Mouse (Mus musculus) heart, adult 11 months (tissue): ENCODE measurements around the gene Xpo6.
A peak's percentile ranks its signal among the peaks of the same experiment; 100 is the strongest.

Source experiments
- DNase-seq: peaks from one replicate; pipeline ENCODE4 v3.0.0; 2022

The Xpo6 gene

GRCm38 (mm10) chr7:126191471-126191870 is 8.8 kb downstream of the Xpo6 start:
- DNase-seq = no peak

- DNase-seq = no peak
Observed at GRCm38 (mm10) chr7:126189517-126189916, 10.8 kb downstream of the Xpo6 start.

GRCm38 (mm10) chr7:126185999-126186398 is 14.3 kb downstream of the Xpo6 start:
- no peak for DNase-seq

GRCm38 (mm10) chr7:126183583-126183982 is 16.7 kb downstream of the Xpo6 start:
- peak; percentile 40 for DNase-seq

- peak; percentile 72 for DNase-seq
Observed at GRCm38 (mm10) chr7:126181487-126181886, 18.8 kb downstream of the Xpo6 start.

GRCm38 (mm10) chr7:126180956-126181355 is 19.3 kb downstream of the Xpo6 start:
- peak; percentile 91 for DNase-seq

- DNase-seq = peak; percentile 12
Observed at GRCm38 (mm10) chr7:126178804-126179203, 21.5 kb downstream of the Xpo6 start.

GRCm38 (mm10) chr7:126175999-126176398 is 24.3 kb downstream of the Xpo6 start:
- DNase-seq = peak; percentile 54

- peak; percentile 70 for DNase-seq
Observed at GRCm38 (mm10) chr7:126175456-126175855, 24.8 kb downstream of the Xpo6 start.

GRCm38 (mm10) chr7:126174863-126175262 is 25.4 kb downstream of the Xpo6 start:
- DNase-seq = peak; percentile 7

GRCm38 (mm10) chr7:126172001-126172400 is 28.3 kb downstream of the Xpo6 start:
- DNase-seq = peak; percentile 85

- DNase-seq = peak; percentile 56
Observed at GRCm38 (mm10) chr7:126168584-126168983, 31.7 kb downstream of the Xpo6 start.

- DNase-seq = peak; percentile 64
Observed at GRCm38 (mm10) chr7:126167426-126167825, 32.9 kb downstream of the Xpo6 start.

- DNase-seq = peak; percentile 25
Observed at GRCm38 (mm10) chr7:126166571-126166970, 33.7 kb downstream of the Xpo6 start.

- DNase-seq = no peak
Observed at GRCm38 (mm10) chr7:126158238-126158637, 42.1 kb downstream of the Xpo6 start.

- DNase-seq = peak; percentile 59
Observed at GRCm38 (mm10) chr7:126155746-126156145, 44.6 kb downstream of the Xpo6 start.

GRCm38 (mm10) chr7:126154731-126155130 is 45.6 kb downstream of the Xpo6 start:
- DNase-seq = peak; percentile 22

- no peak for DNase-seq
Observed at GRCm38 (mm10) chr7:126152324-126152723, 48.0 kb downstream of the Xpo6 start.

- peak; percentile 34 for DNase-seq
Observed at GRCm38 (mm10) chr7:126146156-126146555, 54.1 kb downstream of the Xpo6 start.

GRCm38 (mm10) chr7:126144364-126144763 is 55.9 kb downstream of the Xpo6 start:
- peak; percentile 87 for DNase-seq

- DNase-seq = peak; percentile 45
Observed at GRCm38 (mm10) chr7:126137850-126138249, 62.5 kb downstream of the Xpo6 start.

- DNase-seq = no peak
Observed at GRCm38 (mm10) chr7:126135391-126135790, 64.9 kb downstream of the Xpo6 start.

GRCm38 (mm10) chr7:126134634-126135321 is 65.5 kb downstream of the Xpo6 start:
- DNase-seq = peak; percentile 85

GRCm38 (mm10) chr7:126127673-126128072 is 72.6 kb downstream of the Xpo6 start:
- DNase-seq = peak; percentile 66

- DNase-seq = peak; percentile 55
Observed at GRCm38 (mm10) chr7:126126502-126126901, 73.8 kb downstream of the Xpo6 start.
